Mouse (Mus musculus) embryonic facial prominence, embryonic 11.5 days (tissue): ENCODE results near the gene Gnb5. TPM values are rescaled to one million over a fixed set of nuclear protein-coding genes. Genes with fewer than 3 reads are reported as not detected.
"Not testable (repeated sequence)": the region's sequence is repeated elsewhere in the genome, so short reads cannot be mapped to it uniquely, and the experiment has no call there.

Source experiments
- ATAC-seq: fragments of 200-750 bp; cut with Nextera tagmentation; replicated peaks from 2 replicates; pipeline ENCODE4 v1.8.0; 2017; ENCODE audit warnings: low read depth; ENCODE audit not compliant: insufficient number of reproducible peaks, low FRiP score, low TSS enrichment
- DNase-seq: peaks from one replicate; pipeline ENCODE4 v3.0.0-alpha.2; 2015; ENCODE audit warnings: low spot score
- H3K27ac ChIP-seq: fragments of 300-500 bp; sonication (generic); replicated peaks from 2 replicates; pipeline ENCODE4 v1.5.1; 2014; ENCODE audit warnings: mild to moderate bottlenecking, low read depth, low read length, control low read depth
- H3K27me3 ChIP-seq: fragments of 300-500 bp; sonication (generic); 2 replicates; pipeline ENCODE4 v1.6.1; 2014; ENCODE audit warnings: mild to moderate bottlenecking, low read length, moderate library complexity, mixed read lengths; ENCODE audit not compliant: control insufficient read depth, insufficient read depth
- H3K36me3 ChIP-seq: fragments of 300-500 bp; sonication (generic); replicated peaks from 2 replicates; pipeline ENCODE4 v1.6.1; 2014; ENCODE audit warnings: low read depth, mild to moderate bottlenecking, low read length, moderate library complexity, mixed read lengths; ENCODE audit not compliant: control insufficient read depth, insufficient read depth
- H3K4me1 ChIP-seq: fragments of 300-500 bp; sonication (generic); 2 replicates; pipeline ENCODE4 v1.6.1; 2014; ENCODE audit warnings: low read length, mixed read lengths; ENCODE audit not compliant: control insufficient read depth, insufficient read depth
- H3K4me2 ChIP-seq: fragments of 300-500 bp; sonication (generic); 2 replicates; pipeline ENCODE4 v1.6.1; 2014; ENCODE audit warnings: low read depth, mild to moderate bottlenecking, control low read depth, low read length, moderate library complexity
- H3K4me3 ChIP-seq: fragments of 300-500 bp; sonication (generic); 2 replicates; pipeline ENCODE4 v1.5.1; 2014; ENCODE audit warnings: low read depth, low read length, control low read depth
- H3K9ac ChIP-seq: fragments of 300-500 bp; sonication (generic); replicated peaks from 2 replicates; pipeline ENCODE4 v1.6.1; 2014; ENCODE audit warnings: mild to moderate bottlenecking, control low read depth, low read length
- H3K9me3 ChIP-seq: fragments of 300-500 bp; sonication (generic); replicated peaks from 2 replicates; pipeline ENCODE4 v1.6.1; 2016; ENCODE audit warnings: mild to moderate bottlenecking, low read length, inconsistent platforms, mixed read lengths; ENCODE audit not compliant: control insufficient read depth
- WGBS: fragments of 180-500 bp; shearing (Covaris S2); extraction: QIAGEN DNeasy Blood & Tissue Kit; methylation state at CpG from one replicate; pipeline ENCODE4 v1.1.7; 2014; 5-methylcytosine and 5-hydroxymethylcytosine counted together
- polyA plus RNA-seq: library from polyadenylated mRNA; unstranded; fragments of >200 nt; fragmentation: Nextera tagmentation; extraction: Ambion mirVana; gene quantifications from 2 replicates; pipeline ENCODE4 v1.2.1, GENCODE M21; 2014

Gnb5 gene
- polyA plus RNA-seq, 1 experiment from 2014 or later: 32.0 TPM

DNA sequence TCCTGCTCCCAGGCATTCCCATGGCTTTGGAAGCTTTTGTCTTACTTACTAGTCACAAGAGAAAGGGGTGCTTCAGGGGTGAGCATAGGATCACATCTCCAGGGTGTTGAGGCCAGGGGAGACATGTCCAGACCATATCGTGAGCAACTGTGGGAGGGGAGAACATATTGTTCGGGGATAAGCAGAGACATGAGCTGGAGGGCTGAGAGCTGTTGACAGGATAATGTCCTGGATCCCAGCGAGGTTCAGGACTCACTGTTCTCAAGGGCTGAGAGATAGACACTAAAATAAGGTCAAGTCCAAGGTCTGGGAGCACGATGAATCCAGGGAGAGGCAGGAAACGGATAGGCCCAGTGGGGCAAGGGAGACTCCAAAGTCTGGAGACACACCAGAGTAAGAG lies 56.9 kb downstream of the Gnb5 start:
- Histone ChIP-seq H3K4me3 (no peak overlapping the region), H3K9ac (no peak overlapping the region), H3K27me3 (no peaks in the 10 kb centered on the region), H3K4me1 (no peaks in the 10 kb centered on the region), H3K27ac (no peak overlapping the region), H3K9me3 (no peaks in the 10 kb centered on the region), H3K4me2 (no peak overlapping the region), H3K36me3 (no peaks in the 10 kb centered on the region)
- ATAC-seq: no peak
- 72% methylated on average over 5 of the region's 5 CpGs for WGBS
- DNase-seq: no peak

DNA sequence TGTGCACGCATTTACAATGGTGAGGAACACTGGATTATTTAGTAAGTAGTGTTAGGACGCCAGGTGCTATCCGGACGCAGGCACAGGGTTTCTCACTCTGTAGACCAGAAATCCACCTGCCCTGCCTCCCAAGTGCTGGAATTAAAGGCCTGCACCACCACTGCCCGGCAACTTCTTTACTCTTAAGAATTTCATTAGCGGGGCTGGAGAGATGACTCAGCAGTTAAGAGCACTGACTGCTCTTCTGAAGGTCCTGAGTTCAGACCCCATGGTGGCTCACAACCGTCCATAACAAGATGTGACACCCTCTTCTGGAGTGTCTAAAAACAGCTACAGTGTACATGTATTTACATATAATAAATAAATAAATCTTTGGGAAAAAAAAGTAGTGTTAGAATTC lies 57.6 kb downstream of the Gnb5 start:
- not testable (repeated sequence) for H3K27me3 ChIP-seq
- WGBS: 68% methylated on average over 7 of the region's 7 CpGs

DNA sequence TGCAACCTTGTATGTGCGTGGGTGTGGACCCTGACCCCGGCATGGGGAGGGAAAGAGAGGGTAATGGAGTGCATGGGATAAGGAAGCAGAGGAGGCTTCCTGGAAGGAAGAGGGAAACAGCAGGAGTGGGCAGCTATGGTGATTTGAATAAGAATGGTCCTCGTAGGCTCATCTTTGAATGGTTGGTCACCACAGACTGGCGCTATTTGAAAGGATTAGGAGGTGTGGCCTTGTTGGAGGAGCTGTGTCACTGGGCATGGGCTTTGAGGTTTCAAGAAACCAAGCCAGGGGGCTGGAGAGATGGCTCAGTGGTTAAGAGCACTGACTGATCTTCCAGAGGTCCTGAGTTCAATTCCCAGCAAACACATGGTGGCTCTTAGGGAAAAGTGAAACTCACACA lies 59.1 kb downstream of the Gnb5 start:
- Histone ChIP-seq H3K4me3 (no peak overlapping the region), H3K9me3 (no peaks in the 10 kb centered on the region), H3K27me3 (no peaks in the 10 kb centered on the region), H3K4me1 (no peaks in the 10 kb centered on the region), H3K4me2 (no peak overlapping the region), H3K9ac (no peak overlapping the region), H3K36me3 (no peaks in the 10 kb centered on the region), H3K27ac (no peak overlapping the region)
- ATAC-seq: no peak
- WGBS: 83% methylated on average over 4 of the region's 4 CpGs
- no peak for DNase-seq

More for the DNA sequence above, 57.6 kb downstream of the Gnb5 start:
- not testable (repeated sequence) for H3K4me3 ChIP-seq, ATAC-seq, H3K36me3 ChIP-seq, H3K9me3 ChIP-seq, H3K9ac ChIP-seq, H3K4me1 ChIP-seq, H3K27ac ChIP-seq, DNase-seq, H3K4me2 ChIP-seq

- H3K36me3 ChIP-seq: no peaks in the 10 kb centered on the region
- H3K4me3 ChIP-seq: no peak overlapping the region
- no peak overlapping the region for H3K9ac ChIP-seq
- 72% methylated on average over 5 of the region's 5 CpGs for WGBS
- no peak for ATAC-seq
- H3K4me1 ChIP-seq: no peaks in the 10 kb centered on the region
- H3K27me3 ChIP-seq: no peaks in the 10 kb centered on the region
- no peaks in the 10 kb centered on the region for H3K9me3 ChIP-seq
- no peak overlapping the region for H3K27ac ChIP-seq
- H3K4me2 ChIP-seq: no peak overlapping the region
- DNase-seq: no peak
These were observed 60.1 kb downstream of the Gnb5 start for GRCm38 (mm10) chr9:75366191-75366590.

- WGBS: 73% methylated on average over 3 of the region's 3 CpGs
- ATAC-seq: no peak
- no peaks in the 10 kb centered on the region for H3K9me3 ChIP-seq
These were observed 62.7 kb downstream of the Gnb5 start for GRCm38 (mm10) chr9:75368779-75369178.

DNA sequence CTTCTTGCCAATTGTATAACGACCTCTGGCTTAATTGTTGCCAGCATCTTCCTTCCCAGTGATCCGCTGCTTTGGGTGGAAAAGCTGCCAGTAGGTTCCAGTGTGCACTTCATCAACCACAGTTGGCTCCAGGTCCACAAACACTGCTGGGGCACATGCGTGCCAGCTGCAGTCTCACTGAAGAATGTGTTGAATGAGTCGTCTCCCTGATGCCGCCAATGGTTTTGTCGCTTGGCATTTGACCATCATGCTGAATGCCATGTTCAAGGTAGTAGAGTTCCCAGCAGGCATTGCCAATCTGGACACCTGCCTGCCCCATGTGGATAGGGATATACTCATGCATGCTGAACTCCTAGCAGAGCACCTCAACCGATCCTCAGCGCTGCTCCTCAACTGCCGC lies 69.5 kb downstream of the Gnb5 start:
- no peak overlapping the region for H3K4me3 ChIP-seq
- no peak overlapping the region for H3K9ac ChIP-seq
- H3K36me3 ChIP-seq: no peaks in the 10 kb centered on the region
- no peak overlapping the region for H3K4me2 ChIP-seq
- DNase-seq (no peak), ATAC-seq (no peak)
- H3K4me1 ChIP-seq: no peaks in the 10 kb centered on the region
- H3K27me3 ChIP-seq: no peaks in the 10 kb centered on the region
- no peak overlapping the region for H3K27ac ChIP-seq
- H3K9me3 ChIP-seq: no peaks in the 10 kb centered on the region
- WGBS: 91% methylated on average over 9 of the region's 9 CpGs

More at GRCm38 (mm10) chr9:75368779-75369178, 62.7 kb downstream of the Gnb5 start:
- Histone ChIP-seq H3K27ac (no peak overlapping the region), H3K4me2 (no peak overlapping the region), H3K36me3 (no peaks in the 10 kb centered on the region), H3K4me1 (no peaks in the 10 kb centered on the region), H3K27me3 (no peaks in the 10 kb centered on the region), H3K4me3 (no peak overlapping the region), H3K9ac (no peak overlapping the region)
- DNase-seq: no peak

DNA sequence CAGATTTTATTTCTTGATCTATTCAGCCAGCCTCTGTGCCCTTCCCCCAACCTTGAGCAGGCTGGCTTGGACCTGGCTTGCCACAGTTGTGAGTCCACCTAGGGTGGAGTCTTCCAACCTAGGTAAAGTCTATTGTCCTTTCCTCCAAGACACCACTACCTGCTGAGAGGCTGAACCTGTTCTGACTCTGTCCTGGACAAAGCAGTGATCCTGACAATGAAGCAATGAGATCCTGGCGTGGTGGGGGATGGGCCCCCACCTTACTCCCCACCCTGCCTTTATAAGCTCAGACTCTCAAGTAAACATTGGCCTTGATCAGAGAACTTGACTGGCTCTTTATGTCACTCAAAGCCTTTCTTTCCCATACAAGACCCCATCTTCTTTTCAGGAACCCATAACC lies 70.3 kb downstream of the Gnb5 start:
- Histone ChIP-seq H3K4me2 (no peak overlapping the region), H3K9me3 (no peaks in the 10 kb centered on the region), H3K9ac (no peak overlapping the region), H3K36me3 (no peaks in the 10 kb centered on the region), H3K27ac (no peak overlapping the region), H3K27me3 (no peaks in the 10 kb centered on the region), H3K4me1 (no peaks in the 10 kb centered on the region), H3K4me3 (no peak overlapping the region)
- WGBS: 71% methylated on average over 1 of the region's 1 CpGs
- DNase-seq (no peak), ATAC-seq (no peak)

- no peak overlapping the region for H3K27ac ChIP-seq
- H3K9me3 ChIP-seq: no peaks in the 10 kb centered on the region
- 93% methylated on average over 2 of the region's 2 CpGs for WGBS
- no peaks in the 10 kb centered on the region for H3K27me3 ChIP-seq
- no peak overlapping the region for H3K9ac ChIP-seq
- H3K36me3 ChIP-seq: no peaks in the 10 kb centered on the region
- H3K4me3 ChIP-seq: no peak overlapping the region
- no peak overlapping the region for H3K4me2 ChIP-seq
- DNase-seq (no peak), ATAC-seq (no peak)
- H3K4me1 ChIP-seq: no peaks in the 10 kb centered on the region
These were observed 72.7 kb downstream of the Gnb5 start for GRCm38 (mm10) chr9:75378774-75379173.
